Mouse (Mus musculus): ENCODE measurements at regions not wholly inside any gene's neighbourhood (a gene's known extent, or its start where the extent isn't known, plus 50 kb on each side); places are given as distances from the start of the nearest gene placed in this dataset.

- H3K36me3 ChIP-seq (ENCODE audit: control insufficient read depth, insufficient read depth, low read length) = no peaks in the 10 kb centered on the region
- H3K4me2 ChIP-seq = no peak overlapping the region
- no peak overlapping the region for H3K4me3 ChIP-seq (ENCODE audit: low read depth, low read length)
- DNase-seq (ENCODE audit: low spot score, missing footprints) (no peak), ATAC-seq (ENCODE audit: low FRiP score) (no peak)
- H3K9ac ChIP-seq (ENCODE audit: low read length) = no peak overlapping the region
- no peak overlapping the region for H3K27ac ChIP-seq (ENCODE audit: low read depth, low read length)
- no peaks in the 10 kb centered on the region for H3K4me1 ChIP-seq (ENCODE audit: control insufficient read depth, insufficient read depth, low read length)
- H3K27me3 ChIP-seq (ENCODE audit: control insufficient read depth, insufficient read depth, low read length) = no peaks in the 10 kb centered on the region
- H3K9me3 ChIP-seq (ENCODE audit: control insufficient read depth, low read length) = no peaks in the 10 kb centered on the region
- WGBS = 86% methylated on average over 5 of the region's 5 CpGs
These were observed 60.2 kb upstream of the Gdnf start for GRCm38 (mm10) chr15:7750441-7750840.
